Mouse (Mus musculus) colon, adult 2 months (tissue): ENCODE data around the gene Car5a. TPM values are rescaled to one million over a fixed set of nuclear protein-coding genes. Genes with fewer than 3 reads are reported as not detected.

Experiments
- polyA plus RNA-seq: library from polyadenylated mRNA; depleted of rRNA; stranded (reverse); fragments of >200 nt; gene quantifications from 2 replicates; pipeline ENCODE4 v1.2.3, GENCODE M21; 2012; rRNA removed

Gene Car5a
- polyA plus RNA-seq: 0.15 and 0.27 TPM in 2 replicates

GRCm38 (mm10) chr8:121944831-121945230, at the start of gene Car5a:
Car5a (minus strand) TSS chr8:121944904.

GRCm38 (mm10) chr8:121949222-121949800, 4.6 kb upstream of the Car5a start, which contains the start of gene Banp:
Banp (plus strand) TSS chr8:121949750.

GRCm38 (mm10) chr8:121907587-121908248, 37.0 kb downstream of the Car5a start, which contains the start of gene Slc7a5:
Slc7a5 (minus strand) TSS chr8:121907694.

Other genes starting within 250 kb of the Car5a start
- 1.5 and 1.8 TPM in 2 replicates for gene Jph3, start 215.3 kb downstream of the Car5a start, polyA plus RNA-seq
- gene Klhdc4, start 115.3 kb downstream of the Car5a start, polyA plus RNA-seq: 12.4 and 15.3 TPM in 2 replicates
- 15.9 and 16.8 TPM in 2 replicates for gene Slc7a5, start 37.2 kb downstream of the Car5a start, polyA plus RNA-seq
- gene Banp, start 4.8 kb upstream of the Car5a start, polyA plus RNA-seq: 48.1 and 64.3 TPM in 2 replicates